31 mouse cellular contexts compared by ENCODE assay signal in genomic region chr2:160476181-160476580, GRCm38 (mm10).
"Had no signal": no experiment of that assay in that cellular context is flagged by ENCODE, and none has a peak within 500 bp of the region (broad histone marks: within the 10 kb centered on the region; RNA-seq: fewer than 3 reads in every experiment).

No protein-coding gene starts in this region.

- H3K9ac ChIP-seq: limb, embryonic 12.5 days; limb, embryonic 13.5 days; limb, embryonic 15.5 days; liver, embryonic 12.5 days; liver, embryonic 13.5 days; liver, embryonic 14.5 days; liver, embryonic 15.5 days; liver, postnatal 0 days; lung, embryonic 14.5 days; lung, embryonic 15.5 days; midbrain, embryonic 12.5 days; midbrain, embryonic 13.5 days; midbrain, embryonic 15.5 days had no signal

- DNase-seq: left cerebral cortex, postnatal 4 days; liver; liver, embryonic 13.5 days; liver, postnatal 0 days; lung, adult 18-20 months; lung, adult 2 months; lung, embryonic 14.5 days; lung, postnatal 10 days; lung, postnatal 14 days; lung, postnatal 36 days; lung, postnatal 4 days; midbrain, embryonic 14.5 days had no signal

- H3K4me3 ChIP-seq: left cerebral cortex, adult 2 months; limb, embryonic 10.5 days; limb, embryonic 12.5 days; limb, embryonic 13.5 days; limb, embryonic 15.5 days; liver, embryonic 12.5 days; liver, embryonic 13.5 days; liver, embryonic 15.5 days; lung, embryonic 15.5 days; megakaryocyte, embryonic 14.5 days; midbrain, embryonic 10.5 days; midbrain, embryonic 12.5 days; midbrain, embryonic 13.5 days; midbrain, embryonic 15.5 days; myocyte had no signal

- H3K9me3 ChIP-seq: limb, embryonic 10.5 days; limb, embryonic 12.5 days; limb, embryonic 13.5 days; limb, embryonic 15.5 days; liver, embryonic 12.5 days; liver, embryonic 13.5 days; liver, embryonic 15.5 days; lung, embryonic 15.5 days; megakaryocyte, embryonic 14.5 days; midbrain, embryonic 10.5 days; midbrain, embryonic 12.5 days; midbrain, embryonic 13.5 days; midbrain, embryonic 15.5 days had no signal

- H3K4me1 ChIP-seq: liver, embryonic 12.5 days; liver, embryonic 13.5 days; liver, embryonic 15.5 days; lung, embryonic 15.5 days; megakaryocyte, embryonic 14.5 days had no signal

- H3K36me3 ChIP-seq: limb, embryonic 10.5 days; limb, embryonic 12.5 days; limb, embryonic 13.5 days; limb, embryonic 15.5 days; liver, embryonic 12.5 days; liver, embryonic 13.5 days; liver, embryonic 15.5 days; lung, embryonic 15.5 days; midbrain, embryonic 10.5 days; midbrain, embryonic 12.5 days; midbrain, embryonic 13.5 days; midbrain, embryonic 15.5 days had no signal

- H3K27ac ChIP-seq: left cerebral cortex, adult 2 months; limb, embryonic 10.5 days; limb, embryonic 12.5 days; limb, embryonic 13.5 days; limb, embryonic 15.5 days; liver, embryonic 12.5 days; liver, embryonic 13.5 days; liver, embryonic 14.5 days; liver, embryonic 15.5 days; lung, embryonic 15.5 days; macrophage; midbrain, embryonic 10.5 days; midbrain, embryonic 12.5 days; midbrain, embryonic 13.5 days; midbrain, embryonic 15.5 days had no signal

- H3K27me3 ChIP-seq: limb, embryonic 12.5 days; limb, embryonic 15.5 days; liver, embryonic 13.5 days; liver, embryonic 15.5 days; lung, embryonic 15.5 days; midbrain, embryonic 12.5 days; midbrain, embryonic 13.5 days; midbrain, embryonic 15.5 days had no signal

- ATAC-seq: liver, embryonic 12.5 days; liver, postnatal 0 days; lung, postnatal 0 days; midbrain, embryonic 13.5 days; midbrain, embryonic 15.5 days; midbrain, embryonic 16.5 days had no signal

- H3K4me2 ChIP-seq: limb, embryonic 12.5 days; limb, embryonic 13.5 days; limb, embryonic 15.5 days; liver, embryonic 11.5 days; liver, embryonic 12.5 days; liver, embryonic 13.5 days; liver, embryonic 15.5 days; lung, embryonic 14.5 days; lung, embryonic 15.5 days; midbrain, embryonic 12.5 days; midbrain, embryonic 13.5 days; midbrain, embryonic 15.5 days had no signal
